Mouse (Mus musculus) neural tube, embryonic 12.5 days (tissue): ENCODE results near the gene Rassf7. TPM values are rescaled to one million over a fixed set of nuclear protein-coding genes. Genes with fewer than 3 reads are reported as not detected.

Source experiments
- ATAC-seq: fragments of 200-750 bp; cut with Nextera tagmentation; 2 replicates; pipeline ENCODE4 v1.8.0; 2017; ENCODE audit warnings: low read depth, mild to moderate bottlenecking, moderate TSS enrichment, moderate library complexity; ENCODE audit not compliant: low FRiP score
- H3K27ac ChIP-seq: fragments of 300-500 bp; sonication (generic); 2 replicates; pipeline ENCODE4 v1.5.1; 2016
- H3K27me3 ChIP-seq: fragments of 300-500 bp; sonication (generic); replicated peaks from 2 replicates; pipeline ENCODE4 v1.6.1; 2016; ENCODE audit warnings: mild to moderate bottlenecking
- H3K36me3 ChIP-seq: fragments of 300-500 bp; sonication (generic); 2 replicates; pipeline ENCODE4 v1.6.1; 2016; ENCODE audit warnings: mild to moderate bottlenecking
- H3K4me1 ChIP-seq: fragments of 300-500 bp; sonication (generic); 2 replicates; pipeline ENCODE4 v1.6.1; 2016
- H3K4me2 ChIP-seq: fragments of 300-500 bp; sonication (generic); replicated peaks from 2 replicates; pipeline ENCODE4 v1.6.1; 2016; ENCODE audit warnings: mild to moderate bottlenecking
- H3K4me3 ChIP-seq: fragments of 300-500 bp; sonication (generic); 2 replicates; pipeline ENCODE4 v1.5.1; 2016
- H3K9ac ChIP-seq: fragments of 300-500 bp; sonication (generic); 2 replicates; pipeline ENCODE4 v1.6.1; 2016; ENCODE audit warnings: mild to moderate bottlenecking
- H3K9me3 ChIP-seq: fragments of 300-500 bp; sonication (generic); 2 replicates; pipeline ENCODE4 v1.6.1; 2016; ENCODE audit warnings: mild to moderate bottlenecking
- whole genome bisulfite sequencing: fragments of 180-500 bp; shearing (Covaris S2); methylation state at CpG from one replicate; pipeline ENCODE4 v1.1.7; 2016; 5-methylcytosine and 5-hydroxymethylcytosine counted together
- polyA plus RNA-seq: library from polyadenylated mRNA; unstranded; fragments of >200 nt; fragmentation: Nextera tagmentation; extraction: Ambion mirVana; gene quantifications from 2 replicates; pipeline ENCODE4 v1.2.1, GENCODE M21; 2016

The Rassf7 gene
- polyA plus RNA-seq = 37.1 and 38.7 TPM in 2 replicates

DNA sequence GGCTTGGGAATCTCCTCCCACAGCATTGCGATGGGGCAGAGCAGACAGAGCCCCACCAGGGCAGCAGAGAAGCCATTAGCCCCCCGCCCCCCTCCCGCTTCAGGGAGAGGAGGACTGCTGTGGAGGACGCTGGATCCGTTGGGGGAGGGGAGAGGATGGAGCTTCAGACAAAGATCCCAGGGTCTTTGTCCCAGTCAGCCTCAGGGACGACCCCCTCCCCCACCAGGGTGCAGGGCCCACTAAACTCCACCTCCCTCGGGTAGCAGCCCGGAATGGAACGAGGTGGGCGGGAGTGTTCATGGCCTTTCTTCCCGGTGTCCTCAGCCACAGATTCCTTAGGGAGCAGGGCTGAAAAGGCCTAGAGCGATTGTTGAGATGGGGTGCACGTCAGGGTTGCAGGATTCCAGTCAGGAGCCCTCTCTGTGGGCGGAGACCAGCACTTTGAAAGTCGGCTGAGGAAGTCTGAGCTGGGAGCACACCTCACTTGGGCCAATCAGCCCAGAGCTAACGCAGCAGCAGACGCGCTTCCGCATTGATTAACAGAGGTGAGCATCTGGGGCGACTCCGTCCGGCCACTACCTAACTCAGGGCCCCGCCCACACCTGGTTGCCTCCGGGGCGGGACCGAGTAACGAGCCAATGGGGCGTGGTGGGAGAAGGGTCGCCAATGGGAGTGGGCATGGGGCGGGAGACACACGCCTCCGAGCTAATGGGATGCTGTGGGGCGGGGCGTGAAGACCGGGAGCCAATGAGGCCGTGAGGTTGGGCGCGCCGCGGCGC is at the start of gene Rassf7:
Gene Rassf7, plus strand, starts transcription at position 760 of the 779 bp plus-strand sequence.
- WGBS = under 1% methylated on average over 41 of the region's 41 CpGs

DNA sequence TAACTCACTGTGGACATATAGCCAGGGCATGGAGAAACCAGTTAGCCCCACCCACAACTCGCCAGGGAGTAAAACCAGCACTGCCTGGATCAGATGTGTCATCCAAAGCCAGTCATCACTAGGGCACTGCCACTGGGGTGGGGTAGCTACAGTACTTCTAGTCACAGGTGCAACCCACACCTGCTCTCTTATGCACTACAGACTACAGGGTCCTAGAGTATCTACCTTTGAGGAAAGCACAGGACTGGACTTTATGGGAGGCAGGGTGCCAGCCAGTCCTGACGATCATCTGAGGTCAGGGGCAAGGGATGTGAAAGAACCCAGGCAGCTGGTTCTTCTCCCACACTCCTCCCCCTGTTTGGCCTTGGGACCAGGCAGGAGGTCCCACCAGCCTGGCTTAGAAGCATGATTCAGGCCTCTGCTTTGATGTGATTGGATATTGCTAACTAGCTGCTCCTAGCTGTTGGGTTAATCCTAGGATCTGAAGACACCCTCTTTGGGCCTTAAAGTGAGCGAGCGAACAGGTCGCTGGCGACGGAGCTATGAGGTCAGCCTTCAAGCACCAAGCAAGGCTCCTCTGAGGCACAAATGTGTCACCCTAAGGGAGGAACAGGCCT is 47.7 kb upstream of the Rassf7 start:
- peak overlapping the region; percentile 53 for H3K4me2 ChIP-seq
- peak overlapping the region; percentile 15 for H3K4me3 ChIP-seq
- no peaks in the 10 kb centered on the region for H3K9me3 ChIP-seq
- no peak for ATAC-seq
- 27% methylated on average over 7 of the region's 7 CpGs for WGBS
- H3K4me1 ChIP-seq = peaks cover 13% of the 10 kb centered on the region
- H3K27me3 ChIP-seq = no peaks in the 10 kb centered on the region
- H3K36me3 ChIP-seq = peaks cover 17% of the 10 kb centered on the region
- peak overlapping the region; percentile 33 for H3K9ac ChIP-seq
- no peak overlapping the region for H3K27ac ChIP-seq

More for the DNA sequence above, at the start of gene Rassf7:
- Histone ChIP-seq H3K4me2 (peak within 1 kb of the TSS; percentile 95), H3K9me3 (no peaks in the 10 kb centered on the region), H3K4me1 (peaks cover 32% of the 10 kb centered on the region), H3K4me3 (peak within 1 kb of the TSS; percentile 76), H3K9ac (peak within 1 kb of the TSS; percentile 71), H3K27ac (peak within 1 kb of the TSS; percentile 89), H3K36me3 (peaks cover 17% of the 10 kb centered on the region), H3K27me3 (no peaks in the 10 kb centered on the region)
- ATAC-seq = peak; percentile 96

GRCm38 (mm10) chr7:141168518-141168953 is 47.1 kb upstream of the Rassf7 start:
- peak overlapping the region; percentile 33 for H3K9ac ChIP-seq

DNA sequence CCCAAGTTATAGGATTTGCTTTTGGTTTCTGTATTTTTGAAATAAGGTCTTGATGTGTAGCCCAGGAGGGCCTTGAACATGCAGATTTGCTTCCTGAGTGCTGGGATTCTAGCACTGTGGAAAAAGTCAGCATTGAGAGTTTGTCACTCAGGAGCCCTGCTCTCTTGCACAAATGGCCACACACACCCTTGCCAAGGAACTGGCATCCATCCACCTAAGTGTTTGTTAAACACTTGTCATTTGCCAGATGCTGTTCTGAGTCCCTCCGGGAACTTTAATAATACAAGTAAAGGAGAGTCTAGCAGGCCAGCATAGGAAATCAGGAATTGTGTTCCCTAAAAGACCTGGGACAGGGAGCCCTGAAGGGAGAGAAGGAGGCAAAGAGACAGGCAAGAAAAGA is 46.4 kb upstream of the Rassf7 start:
- no peaks in the 10 kb centered on the region for H3K9me3 ChIP-seq
- no peak overlapping the region for H3K9ac ChIP-seq
- ATAC-seq = no peak
- H3K4me1 ChIP-seq = peaks cover 18% of the 10 kb centered on the region
- no peak overlapping the region for H3K27ac ChIP-seq
- H3K36me3 ChIP-seq = peaks cover 8% of the 10 kb centered on the region; the same call in 1 of the 2 replicates
- H3K27me3 ChIP-seq = no peaks in the 10 kb centered on the region
- WGBS = 90% methylated on average over 1 of the region's 1 CpGs
- no peak overlapping the region for H3K4me3 ChIP-seq
- 0 out of 2 replicates have a peak overlapping the region, but pooled peaks have one; percentile 53 for H3K4me2 ChIP-seq

More at GRCm38 (mm10) chr7:141168518-141168953, 47.1 kb upstream of the Rassf7 start:
- H3K4me2 ChIP-seq = peak overlapping the region; percentile 53
- ATAC-seq = no peak
- H3K36me3 ChIP-seq = peaks cover 11% of the 10 kb centered on the region
- no peaks in the 10 kb centered on the region for H3K9me3 ChIP-seq
- H3K4me3 ChIP-seq = peak overlapping the region; percentile 15
- no peak overlapping the region for H3K27ac ChIP-seq
- WGBS = 4% methylated on average over 22 of the region's 22 CpGs
- no peaks in the 10 kb centered on the region for H3K27me3 ChIP-seq
- peaks cover 18% of the 10 kb centered on the region for H3K4me1 ChIP-seq

DNA sequence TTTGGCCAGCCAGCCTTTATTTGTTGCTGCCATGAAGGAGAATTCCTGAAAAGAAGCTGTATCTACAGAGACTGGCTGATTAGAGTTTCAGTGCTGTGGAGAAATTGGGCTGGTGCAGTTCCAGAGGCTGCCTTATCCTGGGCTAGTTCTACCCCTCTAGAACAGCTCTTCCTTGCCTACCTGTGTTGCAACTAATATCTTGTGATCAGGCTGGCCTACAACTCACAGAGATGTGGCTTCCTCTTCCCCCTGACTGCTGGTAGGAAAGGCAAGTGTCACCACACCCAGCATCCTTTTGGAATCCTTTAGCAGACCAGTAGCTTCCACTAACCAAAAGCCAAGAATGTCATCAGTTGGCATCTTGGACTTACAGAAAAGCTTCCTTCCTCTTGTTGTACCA is 45.8 kb upstream of the Rassf7 start:
- H3K9me3 ChIP-seq = no peaks in the 10 kb centered on the region
- ATAC-seq = no peak
- no peak overlapping the region for H3K27ac ChIP-seq
- H3K4me2 ChIP-seq = no peak overlapping the region
- H3K4me3 ChIP-seq = no peak overlapping the region
- H3K36me3 ChIP-seq = peaks cover 6% of the 10 kb centered on the region; the same call in 1 of the 2 replicates
- peaks cover 18% of the 10 kb centered on the region for H3K4me1 ChIP-seq
- no peaks in the 10 kb centered on the region for H3K27me3 ChIP-seq
- no peak overlapping the region for H3K9ac ChIP-seq

- peak; percentile 97 for ATAC-seq
- peak within 1 kb of the TSS; percentile 83 for H3K27ac ChIP-seq
- H3K4me2 ChIP-seq = peak within 1 kb of the TSS; percentile 67
- H3K9ac ChIP-seq = peak within 1 kb of the TSS; percentile 67
- H3K27me3 ChIP-seq = no peaks in the 10 kb centered on the region
- peak within 1 kb of the TSS; percentile 52 for H3K4me3 ChIP-seq
- peaks cover 22% of the 10 kb centered on the region for H3K4me1 ChIP-seq
- H3K9me3 ChIP-seq = no peaks in the 10 kb centered on the region
- no peaks in the 10 kb centered on the region for H3K36me3 ChIP-seq
- 4% methylated on average over 55 of the region's 55 CpGs for WGBS
Observed at GRCm38 (mm10) chr7:141172116-141173006, 43.3 kb upstream of the Rassf7 start, which contains the start of gene Rnh1. Gene Rnh1, minus strand, starts transcription at chr7:141172857.

DNA sequence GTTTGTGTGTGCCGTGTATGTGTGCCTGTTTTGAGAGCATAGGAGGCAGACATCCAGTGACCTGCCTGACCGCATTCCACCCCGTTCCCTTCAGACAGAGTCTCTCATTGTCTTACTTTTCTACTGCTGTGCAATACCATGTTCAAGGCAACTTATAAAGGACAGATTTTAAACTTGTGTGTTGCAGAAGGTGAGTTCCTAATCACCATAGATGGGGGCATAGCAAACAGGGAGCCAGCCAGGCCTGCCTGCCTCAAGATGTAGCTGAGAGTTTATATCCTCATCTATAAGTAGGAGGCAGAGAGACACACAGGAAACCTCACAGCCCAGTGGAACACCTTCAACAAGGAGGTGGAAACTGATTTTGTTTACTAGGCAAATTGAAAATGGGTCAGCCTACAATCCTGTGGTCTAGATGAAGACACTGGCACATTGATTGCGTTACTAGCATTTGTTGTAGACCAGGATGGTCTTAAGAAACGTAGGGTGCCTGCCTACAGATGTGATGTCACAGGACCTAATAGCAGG is 42.3 kb upstream of the Rassf7 start:
- Histone ChIP-seq H3K36me3 (no peaks in the 10 kb centered on the region), H3K27me3 (no peaks in the 10 kb centered on the region), H3K4me1 (peaks cover 15% of the 10 kb centered on the region), H3K9me3 (no peaks in the 10 kb centered on the region), H3K27ac (no peak overlapping the region), H3K4me2 (peak overlapping the region; percentile 67), H3K4me3 (peak overlapping the region; percentile 52; the same call in 1 of the 2 replicates), H3K9ac (peak overlapping the region; percentile 67; the same call in 1 of the 2 replicates)
- 92% methylated on average over 5 of the region's 5 CpGs for WGBS
- no peak for ATAC-seq

GRCm38 (mm10) chr7:141175068-141175467 is 40.6 kb upstream of the Rassf7 start:
- Histone ChIP-seq H3K9ac (no peak overlapping the region), H3K36me3 (no peaks in the 10 kb centered on the region), H3K4me3 (no peak overlapping the region), H3K27ac (no peak overlapping the region), H3K27me3 (no peaks in the 10 kb centered on the region), H3K4me2 (no peak overlapping the region), H3K9me3 (no peaks in the 10 kb centered on the region), H3K4me1 (peaks cover 10% of the 10 kb centered on the region)
- WGBS = 87% methylated on average over 4 of the region's 4 CpGs
- no peak for ATAC-seq

DNA sequence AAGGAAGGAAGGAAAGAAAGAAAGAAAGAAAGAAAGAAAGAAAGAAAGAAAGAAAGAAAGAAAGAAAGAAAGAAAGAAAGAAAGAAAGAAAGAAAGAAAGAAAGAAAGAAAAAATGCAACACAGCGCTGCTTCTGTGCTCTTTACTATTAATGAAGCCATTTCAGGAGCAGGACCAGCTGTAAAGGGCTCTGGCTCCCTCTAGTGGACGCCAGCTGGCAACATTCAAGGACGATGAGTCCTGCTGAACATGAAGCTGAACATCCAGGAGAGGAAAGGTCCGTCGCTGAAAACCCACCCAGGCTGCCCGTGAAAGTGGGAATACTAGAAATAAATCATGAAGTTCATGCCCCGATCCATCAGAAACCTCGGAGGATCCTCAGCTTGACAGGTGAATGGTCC is 39.5 kb upstream of the Rassf7 start:
- 2% methylated on average over 8 of the region's 8 CpGs for WGBS
- Histone ChIP-seq H3K4me2 (no peak overlapping the region), H3K27me3 (no peaks in the 10 kb centered on the region), H3K4me1 (peaks cover 10% of the 10 kb centered on the region), H3K9me3 (no peaks in the 10 kb centered on the region), H3K9ac (0 out of 2 replicates have a peak overlapping the region, but pooled peaks have one; percentile 26), H3K4me3 (no peak overlapping the region), H3K27ac (no peak overlapping the region), H3K36me3 (no peaks in the 10 kb centered on the region)
- no peak for ATAC-seq

DNA sequence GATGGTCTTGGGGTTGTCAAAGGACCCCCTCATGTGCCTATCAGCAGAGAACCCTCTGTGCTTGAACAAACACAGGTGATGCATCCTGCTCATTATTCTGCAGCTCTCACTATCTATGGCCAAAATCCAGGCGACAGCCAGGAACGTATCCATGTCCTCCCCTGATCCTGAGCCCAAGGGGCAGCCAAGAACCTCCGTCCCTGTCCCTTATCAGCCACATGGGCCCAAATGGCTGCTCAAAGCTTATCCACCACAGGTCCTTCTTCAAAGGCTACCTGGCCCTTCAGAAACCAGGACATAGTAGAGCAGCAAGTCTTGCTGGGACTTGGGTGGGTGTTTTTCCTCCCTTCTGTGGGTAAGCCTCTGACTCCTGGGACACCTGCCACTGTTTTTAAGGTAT is 27.5 kb upstream of the Rassf7 start:
- no peak overlapping the region for H3K4me2 ChIP-seq
- no peak overlapping the region for H3K27ac ChIP-seq
- no peaks in the 10 kb centered on the region for H3K27me3 ChIP-seq
- H3K4me1 ChIP-seq = peaks cover 15% of the 10 kb centered on the region
- 90% methylated on average over 3 of the region's 3 CpGs for WGBS
- no peak for ATAC-seq
- H3K4me3 ChIP-seq = no peak overlapping the region
- H3K36me3 ChIP-seq = peaks cover 37% of the 10 kb centered on the region
- no peaks in the 10 kb centered on the region for H3K9me3 ChIP-seq
- H3K9ac ChIP-seq = no peak overlapping the region

DNA sequence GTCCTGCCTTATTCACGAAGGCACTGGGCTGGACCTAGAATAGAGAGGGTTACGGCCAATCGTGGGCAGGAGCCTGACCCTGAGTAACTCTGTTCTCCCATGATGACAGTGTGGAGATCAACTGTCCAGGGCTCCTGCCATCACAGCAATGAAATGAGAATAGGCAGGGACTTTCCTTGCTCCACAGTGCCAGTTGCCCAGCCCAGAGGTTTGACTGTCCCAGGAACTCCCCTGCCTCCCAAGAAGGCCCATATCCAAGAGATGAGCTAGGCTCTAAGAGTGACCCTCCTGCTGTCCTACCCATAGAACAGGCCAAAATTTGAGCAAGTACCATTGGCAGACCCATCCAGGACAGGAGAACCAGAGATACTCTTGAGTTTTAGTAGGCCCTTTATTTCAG is 26.9 kb upstream of the Rassf7 start:
- Histone ChIP-seq H3K27me3 (no peaks in the 10 kb centered on the region), H3K9me3 (no peaks in the 10 kb centered on the region), H3K27ac (no peak overlapping the region), H3K36me3 (peaks cover 37% of the 10 kb centered on the region), H3K4me3 (no peak overlapping the region), H3K4me1 (peaks cover 16% of the 10 kb centered on the region), H3K4me2 (no peak overlapping the region), H3K9ac (no peak overlapping the region)
- 93% methylated on average over 3 of the region's 3 CpGs for WGBS
- ATAC-seq = no peak
